Mouse (Mus musculus): ENCODE data around the gene Drosha. TPM values are rescaled to one million over a fixed set of nuclear protein-coding genes. Genes with fewer than 3 reads are reported as not detected.

The Drosha gene
- polyA plus RNA-seq, 1 experiment from 2014 or later, result 77.9 TPM

DNA sequence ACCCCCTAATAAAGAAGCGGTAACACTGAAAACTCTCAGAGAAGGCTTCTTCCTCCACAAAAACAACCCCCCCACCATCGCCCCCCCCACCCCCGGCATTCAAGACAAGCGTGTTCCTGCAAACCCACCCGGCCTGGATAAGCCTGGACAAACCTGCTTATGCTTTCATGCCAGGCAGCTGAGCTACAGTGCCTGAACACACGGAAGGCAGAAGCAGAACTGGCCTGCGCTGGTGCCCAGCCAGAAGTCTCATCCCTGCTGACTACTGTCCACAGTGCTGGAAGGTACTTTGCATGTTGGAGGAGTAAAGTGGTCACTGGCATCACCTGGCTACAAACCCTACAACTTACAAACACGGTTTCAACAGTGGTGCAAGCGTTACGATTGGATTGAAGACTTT, 17.5 kb upstream of the Drosha start:
- DNase-seq (ENCODE audit: low spot score), result no peak
- Histone ChIP-seq H3K4me1 (no peaks in the 10 kb centered on the region), H3K4me3 (no peak overlapping the region), H3K27ac (replicated peaks) (no peak overlapping the region), H3K9me3 (replicated peaks) (no peaks in the 10 kb centered on the region), H3K27me3 (ENCODE audit: low read depth, poor library complexity, severe bottlenecking) (no peaks in the 10 kb centered on the region), H3K36me3 (peaks cover 65% of the 10 kb centered on the region)
- 93% methylated on average over 10 of the region's 10 CpGs for WGBS

DNA sequence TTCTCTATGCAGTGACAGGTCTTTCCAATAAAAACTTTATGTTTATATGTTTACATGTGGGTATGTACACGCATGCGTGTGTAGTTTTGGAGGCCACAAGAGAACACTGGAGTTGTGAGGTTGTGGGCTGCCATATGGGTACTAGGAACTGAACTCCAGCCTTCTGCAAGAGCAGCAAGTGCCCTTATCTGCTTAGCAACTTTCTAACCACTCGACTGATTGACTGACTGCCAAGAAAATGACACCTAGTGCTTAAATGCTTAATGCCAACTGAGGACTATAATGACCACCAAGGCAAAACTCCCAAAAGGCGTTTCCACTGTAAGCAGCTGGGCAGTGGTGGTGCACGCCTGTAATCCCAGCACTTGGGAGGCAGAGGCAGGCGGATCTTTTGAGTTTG, 15.3 kb upstream of the Drosha start:
- H3K27me3 ChIP-seq (ENCODE audit: low read depth, poor library complexity, severe bottlenecking), result no peaks in the 10 kb centered on the region
- H3K9me3 ChIP-seq (replicated peaks), result no peaks in the 10 kb centered on the region
- no peak for DNase-seq (ENCODE audit: low spot score)
- H3K4me3 ChIP-seq, result no peak overlapping the region
- H3K36me3 ChIP-seq, result peaks cover 87% of the 10 kb centered on the region
- H3K27ac ChIP-seq (replicated peaks), result no peak overlapping the region
- H3K4me1 ChIP-seq, result no peaks in the 10 kb centered on the region
- WGBS, result 95% methylated on average over 6 of the region's 6 CpGs

DNA sequence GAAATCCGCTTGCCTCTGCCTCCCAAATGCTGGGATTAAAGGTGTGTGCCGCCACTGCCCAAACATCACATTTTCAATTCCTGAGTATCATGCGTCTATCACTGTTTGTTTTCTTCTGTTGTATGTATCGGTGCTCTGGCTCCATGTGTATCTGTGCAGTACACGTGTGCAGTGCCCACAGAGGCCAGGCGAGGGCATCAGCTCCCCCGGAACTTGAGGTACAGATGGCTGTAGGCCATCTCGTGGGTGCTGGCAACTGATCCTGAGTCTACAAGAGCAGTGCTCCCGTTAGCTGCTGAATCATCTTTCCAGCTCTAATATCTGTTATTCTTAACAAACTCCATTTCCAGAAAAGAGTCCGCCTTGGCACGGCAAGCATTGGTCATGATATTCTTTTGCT, 12.0 kb upstream of the Drosha start:
- no peaks in the 10 kb centered on the region for H3K9me3 ChIP-seq (replicated peaks)
- H3K4me1 ChIP-seq, result no peaks in the 10 kb centered on the region
- H3K36me3 ChIP-seq, result peaks cover 100% of the 10 kb centered on the region
- no peak for DNase-seq (ENCODE audit: low spot score)
- 93% methylated on average over 11 of the region's 11 CpGs for WGBS
- no peak overlapping the region for H3K27ac ChIP-seq (replicated peaks)
- H3K4me3 ChIP-seq, result no peak overlapping the region
- H3K27me3 ChIP-seq (ENCODE audit: low read depth, poor library complexity, severe bottlenecking), result no peaks in the 10 kb centered on the region

GRCm38 (mm10) chr15:12817592-12817991, 7.0 kb upstream of the Drosha start:
- no peaks in the 10 kb centered on the region for H3K9me3 ChIP-seq (replicated peaks)
- DNase-seq (ENCODE audit: low spot score), result no peak
- 0 out of 2 replicates have a peak, but pooled peaks cover 3% of the 10 kb centered on the region for H3K4me1 ChIP-seq
- H3K27ac ChIP-seq (replicated peaks), result no peak overlapping the region
- no peak overlapping the region for H3K4me3 ChIP-seq
- 98% methylated on average over 8 of the region's 8 CpGs for WGBS
- no peaks in the 10 kb centered on the region for H3K27me3 ChIP-seq (ENCODE audit: low read depth, poor library complexity, severe bottlenecking)
- H3K36me3 ChIP-seq, result peaks cover 99% of the 10 kb centered on the region

GRCm38 (mm10) chr15:12822416-12823395, 1.9 kb upstream of the Drosha start:
- Histone ChIP-seq H3K9me3 (replicated peaks) (no peaks in the 10 kb centered on the region), H3K36me3 (peaks cover 67% of the 10 kb centered on the region), H3K27me3 (ENCODE audit: low read depth, poor library complexity, severe bottlenecking) (no peaks in the 10 kb centered on the region), H3K27ac (replicated peaks) (no peak overlapping the region), H3K4me1 (peaks cover 29% of the 10 kb centered on the region), H3K4me3 (peak overlapping the region; percentile 79)
- WGBS, result 73% methylated on average over 9 of the region's 9 CpGs
- no peak for DNase-seq (ENCODE audit: low spot score)

- peaks cover 29% of the 10 kb centered on the region for H3K4me1 ChIP-seq
- peak overlapping the region; percentile 79 for H3K4me3 ChIP-seq
- peaks cover 67% of the 10 kb centered on the region for H3K36me3 ChIP-seq
- H3K27me3 ChIP-seq (ENCODE audit: low read depth, poor library complexity, severe bottlenecking), result no peaks in the 10 kb centered on the region
- no peak for DNase-seq (ENCODE audit: low spot score)
- WGBS, result 93% methylated on average over 2 of the region's 2 CpGs
- H3K9me3 ChIP-seq (replicated peaks), result no peaks in the 10 kb centered on the region
- H3K27ac ChIP-seq (replicated peaks), result peak overlapping the region; percentile 96
Observed at GRCm38 (mm10) chr15:12823455-12824119, 1.0 kb upstream of the Drosha start.

DNA sequence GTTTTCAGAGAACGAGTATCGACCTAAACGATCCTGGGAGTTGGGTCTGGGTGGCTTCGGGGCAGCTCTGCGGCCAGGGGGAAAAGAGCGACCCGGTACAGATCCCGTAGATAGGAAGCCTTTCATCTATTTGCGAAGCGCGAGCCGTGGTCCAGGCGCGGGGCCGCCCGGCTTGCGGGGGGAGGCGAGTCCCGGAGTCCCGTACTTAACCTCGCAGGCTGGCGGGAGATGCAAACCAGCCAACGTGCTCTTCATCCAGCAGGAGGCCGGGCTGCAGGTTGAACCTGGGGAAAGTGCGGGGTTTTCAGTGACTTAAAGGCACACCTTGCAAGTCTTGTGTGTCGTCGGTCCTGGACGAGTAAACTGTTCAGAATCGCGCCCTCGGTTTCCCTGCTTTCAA, 350 bp downstream of the Drosha start:
- WGBS, result 1% methylated on average over 31 of the region's 31 CpGs
- Histone ChIP-seq H3K27ac (replicated peaks) (peak overlapping the region; percentile 96), H3K4me3 (peak overlapping the region; percentile 79), H3K4me1 (peaks cover 29% of the 10 kb centered on the region), H3K36me3 (peaks cover 67% of the 10 kb centered on the region), H3K27me3 (ENCODE audit: low read depth, poor library complexity, severe bottlenecking) (no peaks in the 10 kb centered on the region), H3K9me3 (replicated peaks) (no peaks in the 10 kb centered on the region)
- DNase-seq (ENCODE audit: low spot score), result no peak

- Histone ChIP-seq H3K27ac (replicated peaks) (peak overlapping the region; percentile 96), H3K4me1 (peaks cover 29% of the 10 kb centered on the region), H3K36me3 (peaks cover 67% of the 10 kb centered on the region), H3K4me3 (peak overlapping the region; percentile 79), H3K9me3 (replicated peaks) (no peaks in the 10 kb centered on the region), H3K27me3 (ENCODE audit: low read depth, poor library complexity, severe bottlenecking) (no peaks in the 10 kb centered on the region)
- WGBS, result 60% methylated on average over 12 of the region's 12 CpGs
- DNase-seq (ENCODE audit: low spot score), result no peak
Observed at GRCm38 (mm10) chr15:12825408-12825807, 793 bp downstream of the Drosha start.

GRCm38 (mm10) chr15:12829878-12830277, 5.3 kb downstream of the Drosha start:
- WGBS, result 97% methylated on average over 3 of the region's 3 CpGs

GRCm38 (mm10) chr15:12832599-12832998, 8.0 kb downstream of the Drosha start:
- WGBS, result 93% methylated on average over 4 of the region's 4 CpGs
- Histone ChIP-seq H3K27ac (replicated peaks) (no peak overlapping the region), H3K4me1 (no peaks in the 10 kb centered on the region), H3K9me3 (replicated peaks) (no peaks in the 10 kb centered on the region), H3K4me3 (no peak overlapping the region), H3K27me3 (ENCODE audit: low read depth, poor library complexity, severe bottlenecking) (no peaks in the 10 kb centered on the region), H3K36me3 (peaks cover 89% of the 10 kb centered on the region)
- no peak for DNase-seq (ENCODE audit: low spot score)

More at GRCm38 (mm10) chr15:12829878-12830277, 5.3 kb downstream of the Drosha start:
- Histone ChIP-seq H3K36me3 (peaks cover 80% of the 10 kb centered on the region), H3K4me3 (no peak overlapping the region), H3K27me3 (ENCODE audit: low read depth, poor library complexity, severe bottlenecking) (no peaks in the 10 kb centered on the region), H3K27ac (replicated peaks) (no peak overlapping the region), H3K9me3 (replicated peaks) (no peaks in the 10 kb centered on the region), H3K4me1 (peaks cover 14% of the 10 kb centered on the region)
- DNase-seq (ENCODE audit: low spot score), result no peak

GRCm38 (mm10) chr15:12833385-12833784, 8.8 kb downstream of the Drosha start:
- Histone ChIP-seq H3K36me3 (peaks cover 89% of the 10 kb centered on the region), H3K27ac (replicated peaks) (no peak overlapping the region), H3K9me3 (replicated peaks) (no peaks in the 10 kb centered on the region), H3K27me3 (ENCODE audit: low read depth, poor library complexity, severe bottlenecking) (no peaks in the 10 kb centered on the region), H3K4me3 (no peak overlapping the region), H3K4me1 (no peaks in the 10 kb centered on the region)
- no peak for DNase-seq (ENCODE audit: low spot score)
- WGBS, result 99% methylated on average over 31 of the region's 31 CpGs

GRCm38 (mm10) chr15:12834231-12834630, 9.6 kb downstream of the Drosha start:
- H3K9me3 ChIP-seq (replicated peaks), result no peaks in the 10 kb centered on the region
- peaks cover 88% of the 10 kb centered on the region for H3K36me3 ChIP-seq
- no peak overlapping the region for H3K27ac ChIP-seq (replicated peaks)
- no peaks in the 10 kb centered on the region for H3K4me1 ChIP-seq
- H3K27me3 ChIP-seq (ENCODE audit: low read depth, poor library complexity, severe bottlenecking), result no peaks in the 10 kb centered on the region
- no peak for DNase-seq (ENCODE audit: low spot score)
- H3K4me3 ChIP-seq, result no peak overlapping the region
- WGBS, result 97% methylated on average over 24 of the region's 24 CpGs

- WGBS, result 95% methylated on average over 11 of the region's 11 CpGs
- H3K9me3 ChIP-seq (replicated peaks), result no peaks in the 10 kb centered on the region
Observed at GRCm38 (mm10) chr15:12840737-12841136, 16.1 kb downstream of the Drosha start.

More at GRCm38 (mm10) chr15:12840737-12841136, 16.1 kb downstream of the Drosha start:
- peaks cover 99% of the 10 kb centered on the region for H3K36me3 ChIP-seq
- H3K4me3 ChIP-seq, result no peak overlapping the region
- no peaks in the 10 kb centered on the region for H3K27me3 ChIP-seq (ENCODE audit: low read depth, poor library complexity, severe bottlenecking)
- no peaks in the 10 kb centered on the region for H3K4me1 ChIP-seq
- H3K27ac ChIP-seq (replicated peaks), result no peak overlapping the region
- DNase-seq (ENCODE audit: low spot score), result no peak

Measured in midbrain, embryonic 10.5 days (tissue).